Mouse (Mus musculus) gastrocnemius, postnatal 14 days (tissue): ENCODE measurements at regions not wholly inside any gene's neighbourhood (a gene's known extent, or its start where the extent isn't known, plus 50 kb on each side); places are given as distances from the start of the nearest gene placed in this dataset.

Source experiments
- DNase-seq: peaks from one replicate; pipeline ENCODE4 v3.0.0; 2021; ENCODE audit warnings: mixed read lengths
- intact Hi-C: fragments of 180-260 bp; cut with DNase I; formaldehyde crosslinking; loops from one replicate; pipeline ENCODE4 v1.15.1; 2025; ENCODE audit warnings: low total_unique reads

DNA sequence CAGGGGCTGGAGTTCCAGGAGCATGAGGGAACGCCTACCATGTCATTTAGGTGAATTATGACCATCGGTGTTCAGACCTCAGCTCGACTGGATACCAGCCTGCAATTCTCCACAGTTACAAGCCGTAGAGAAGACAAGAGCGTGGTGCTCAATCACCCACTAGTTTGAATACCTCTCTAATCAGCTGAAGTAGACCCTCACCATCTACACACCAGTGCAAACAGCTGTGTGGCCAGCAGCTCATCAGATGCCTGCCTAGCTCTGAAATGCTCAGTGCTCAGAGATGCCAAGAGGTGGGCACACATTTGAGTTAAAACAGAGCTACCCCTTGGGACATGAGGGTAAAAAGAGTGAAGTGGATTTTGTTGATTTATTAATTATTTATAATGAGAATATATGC, 660.2 kb downstream of the Magi1 start:
- intact Hi-C loops, result no loop called here
- no peak for DNase-seq

DNA sequence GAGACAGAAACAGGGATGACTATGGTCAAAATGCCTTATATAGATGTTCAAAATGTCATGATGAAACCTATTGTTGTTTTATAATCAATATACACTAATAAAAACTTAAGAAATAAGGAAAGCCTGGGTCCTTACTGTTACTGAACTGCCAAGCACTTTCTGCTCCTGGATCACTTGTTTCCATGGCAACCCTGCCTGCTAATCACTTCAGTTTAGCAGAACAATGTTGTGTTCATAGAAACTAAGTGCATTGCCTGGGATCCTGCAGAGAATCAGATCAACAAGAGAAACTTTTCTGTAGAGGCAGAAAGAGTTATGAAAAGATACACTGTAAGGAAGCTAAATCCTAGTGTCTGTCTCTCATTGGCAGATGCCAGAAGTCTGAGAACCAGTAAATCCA, 666.8 kb downstream of the Magi1 start:
- intact Hi-C loops, result no loop called here

DNA sequence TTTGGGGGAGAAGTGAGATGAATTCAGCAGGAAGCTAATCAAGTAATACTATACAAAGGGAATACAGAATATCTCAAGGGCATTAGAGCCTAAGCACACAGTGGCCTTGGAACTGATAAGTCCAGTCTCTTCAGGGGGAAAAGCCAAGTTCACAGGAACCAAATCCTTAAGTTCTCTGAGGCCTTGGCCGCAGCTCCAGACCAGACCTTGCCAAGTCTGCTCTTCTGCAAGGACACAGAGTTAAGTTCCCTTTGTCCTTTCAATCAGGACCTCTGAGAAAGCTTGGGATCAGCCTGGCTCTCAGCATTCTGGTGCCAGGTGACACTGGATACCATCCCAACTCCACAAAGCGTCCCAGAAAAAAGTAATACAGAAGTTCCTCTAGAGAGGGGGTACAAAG, 657.1 kb upstream of the Adamts9 start:
- DNase-seq, result no peak
- intact Hi-C loops, result no loop called here

More for the DNA sequence above, 666.8 kb downstream of the Magi1 start:
- no peak for DNase-seq

DNA sequence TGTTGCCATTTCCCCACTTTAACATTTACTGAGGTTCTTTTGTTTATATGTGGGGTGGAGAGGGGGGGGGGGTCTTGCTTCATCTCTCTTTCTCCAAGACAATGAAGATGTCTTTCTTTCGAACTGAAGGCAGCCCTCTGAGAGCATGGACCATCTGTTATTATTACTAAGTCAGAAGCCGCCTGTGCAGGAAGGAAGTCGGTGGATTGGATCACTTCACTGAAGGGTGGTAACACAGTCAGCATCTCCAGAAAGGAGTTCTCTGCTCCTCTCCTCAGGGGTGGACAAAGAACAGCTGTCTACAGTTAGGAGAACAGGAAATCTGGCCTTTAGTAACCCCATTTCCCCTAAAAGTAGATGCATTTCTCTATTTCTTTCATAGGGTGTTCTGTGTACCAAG, 656.1 kb upstream of the Adamts9 start:
- DNase-seq, result no peak
- intact Hi-C loops, result no loop called here

DNA sequence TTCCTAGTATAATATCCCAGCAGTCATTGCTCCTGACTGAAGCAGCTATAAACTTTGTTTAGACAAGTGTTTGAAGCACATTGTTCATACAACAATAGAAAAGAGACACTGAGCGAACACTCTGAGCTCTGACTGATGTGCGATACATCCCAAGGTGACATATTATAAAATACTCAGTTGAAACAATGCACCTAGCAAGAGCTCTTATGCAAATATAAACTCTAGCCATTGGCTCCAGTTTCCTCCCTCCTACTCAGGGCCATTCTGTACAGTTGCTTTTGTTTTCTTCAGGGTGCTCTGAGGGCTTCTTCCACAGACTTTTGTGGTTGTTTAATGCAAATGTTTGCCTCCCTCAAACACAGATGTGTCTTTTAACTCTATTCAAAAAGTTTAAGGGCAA, 646.6 kb upstream of the Adamts9 start:
- DNase-seq, result no peak
- intact Hi-C loops, result no loop called here

DNA sequence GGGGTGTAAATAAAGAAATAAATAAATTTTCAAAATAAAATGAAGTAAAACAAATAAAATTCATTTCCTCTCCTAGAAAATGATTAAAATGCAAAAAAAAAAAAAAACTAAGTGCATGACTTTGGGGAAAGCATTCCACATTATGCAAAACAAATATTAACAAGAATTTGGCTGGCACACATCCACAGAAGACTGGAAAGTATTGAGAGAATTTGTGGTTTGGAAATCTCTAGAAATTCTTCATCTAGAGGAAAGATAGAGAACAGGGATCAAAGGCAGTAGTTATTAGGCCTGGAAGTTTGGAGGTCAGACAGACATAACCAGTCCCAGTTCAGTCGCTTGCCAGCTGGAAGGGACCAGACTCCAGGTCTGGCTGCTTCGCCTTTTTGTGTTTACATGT, 643.6 kb upstream of the Adamts9 start:
- intact Hi-C loops, result no loop called here
- no peak for DNase-seq

DNA sequence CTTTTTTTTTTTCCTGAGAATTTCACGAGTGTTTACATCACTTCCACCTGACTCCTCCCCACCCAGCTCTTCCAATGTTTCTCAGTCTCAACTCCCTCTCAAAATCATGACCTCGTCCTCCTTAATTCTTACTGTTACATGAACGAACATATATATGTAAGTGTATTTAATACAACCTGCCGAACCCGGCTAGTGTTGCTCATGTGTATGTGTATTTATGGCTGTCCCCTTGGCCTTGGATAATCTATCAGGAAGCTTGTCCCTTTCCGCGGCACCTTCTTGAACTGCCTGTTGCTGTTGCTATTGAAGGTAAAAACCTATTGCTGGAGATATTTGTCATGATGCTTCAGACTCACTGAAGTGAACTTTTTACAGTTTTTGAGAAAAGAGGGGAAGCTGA, 637.8 kb upstream of the Adamts9 start:
- DNase-seq, result no peak
- intact Hi-C loops, result no loop called here

DNA sequence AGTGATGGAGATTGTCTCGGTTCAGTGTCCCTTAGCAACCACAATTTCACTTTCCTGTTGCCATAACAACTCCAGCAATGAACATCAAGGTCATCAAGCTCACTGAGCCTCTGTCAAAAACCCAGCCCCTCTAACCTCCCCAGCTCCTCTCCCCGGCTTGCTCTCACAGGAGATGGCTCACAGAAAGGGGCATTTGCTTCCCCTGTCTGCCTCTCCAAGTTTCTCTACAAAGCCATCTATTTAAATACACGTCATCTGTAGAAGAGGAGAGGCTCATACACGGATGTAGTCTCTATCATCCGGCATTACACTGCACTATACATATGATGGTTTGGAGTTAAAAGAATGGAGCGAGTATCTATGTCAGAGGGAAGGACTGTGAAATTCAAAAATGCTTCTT, 637.4 kb upstream of the Adamts9 start:
- no peak for DNase-seq
- intact Hi-C loops, result no loop called here

DNA sequence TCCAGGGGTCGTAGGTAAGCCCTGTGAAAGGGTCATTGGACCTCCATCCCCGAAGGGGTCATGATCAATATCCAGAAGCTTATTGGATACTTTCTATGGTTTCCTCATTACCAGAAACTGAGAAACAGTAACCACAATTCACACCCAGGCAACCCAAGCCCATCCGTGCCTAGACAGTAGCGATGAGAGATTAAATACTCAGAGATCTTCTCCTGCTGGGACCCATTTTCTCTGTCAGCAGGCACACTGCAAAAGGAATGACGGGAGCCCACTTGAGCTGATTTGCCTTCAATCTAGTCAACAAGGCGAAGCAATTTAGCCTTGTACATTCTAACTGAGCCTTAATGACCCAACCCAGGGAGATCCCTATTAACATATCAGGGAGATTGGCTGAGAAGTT, 632.0 kb upstream of the Adamts9 start:
- intact Hi-C loops, result no loop called here
- DNase-seq, result no peak

DNA sequence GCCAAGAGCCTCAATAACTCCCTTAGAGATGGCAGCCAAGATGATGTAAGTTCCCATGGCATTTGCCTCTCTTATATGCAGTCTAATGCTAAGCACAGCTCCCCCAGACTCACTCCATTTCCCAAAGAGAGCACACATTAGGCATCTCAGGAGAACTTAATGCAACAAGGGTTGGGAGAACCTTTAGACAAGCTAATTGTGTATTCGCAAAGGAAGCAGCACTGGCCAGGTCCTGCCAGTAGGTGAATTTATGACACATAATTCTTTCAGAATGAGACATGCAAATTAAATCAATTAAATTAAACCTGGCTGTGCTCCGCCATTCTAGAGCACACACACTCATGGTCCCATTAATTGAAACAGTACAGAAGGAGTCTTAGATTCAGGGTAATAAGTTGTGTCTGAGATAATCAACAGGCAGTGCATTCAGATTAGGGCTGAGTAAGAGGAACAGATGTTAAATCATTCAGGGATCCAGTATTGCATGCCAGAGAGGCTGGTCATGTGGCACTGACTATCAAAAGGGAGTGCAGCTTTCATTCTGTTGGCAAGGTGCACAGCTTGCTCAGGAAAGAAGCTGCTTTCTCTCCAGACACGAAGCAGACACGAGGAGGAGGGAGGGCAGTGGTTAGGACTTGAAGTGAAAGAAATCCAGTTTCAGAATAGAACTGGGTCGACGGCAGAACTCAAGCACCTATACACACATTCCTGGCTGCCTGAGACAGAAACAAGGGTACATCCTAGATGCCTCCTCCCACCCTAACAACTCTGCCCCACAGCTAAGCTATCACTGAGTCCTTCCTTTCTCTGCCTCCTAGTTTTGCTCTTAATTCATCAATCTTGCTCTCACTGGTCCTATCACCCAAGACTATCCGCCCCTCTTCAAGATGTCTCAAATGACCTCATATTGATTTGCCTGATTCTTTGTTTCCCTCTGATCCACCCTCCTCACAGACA, 630.7 kb upstream of the Adamts9 start:
- intact Hi-C loops, result no loop called here
- peak; percentile 26 for DNase-seq

DNA sequence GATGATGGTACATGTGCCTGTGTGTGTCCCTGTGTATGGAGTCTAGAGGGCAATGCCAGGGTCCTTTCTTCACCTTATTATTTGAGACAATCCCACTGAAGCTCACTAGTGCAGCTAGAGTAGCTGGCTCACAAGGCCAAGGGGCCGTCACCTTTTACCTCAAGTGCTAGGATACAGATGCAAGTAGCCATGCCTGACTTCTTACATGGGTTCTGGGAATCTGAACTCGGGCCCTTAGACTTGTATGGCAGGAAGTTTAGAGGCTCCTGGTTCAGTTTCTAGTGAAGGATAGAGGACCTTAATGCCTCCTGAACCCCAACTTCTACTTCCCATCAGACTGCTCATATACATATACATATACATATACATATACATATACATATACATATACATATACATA, 626.6 kb upstream of the Adamts9 start:
- DNase-seq, result no peak
- intact Hi-C loops, result no loop called here

DNA sequence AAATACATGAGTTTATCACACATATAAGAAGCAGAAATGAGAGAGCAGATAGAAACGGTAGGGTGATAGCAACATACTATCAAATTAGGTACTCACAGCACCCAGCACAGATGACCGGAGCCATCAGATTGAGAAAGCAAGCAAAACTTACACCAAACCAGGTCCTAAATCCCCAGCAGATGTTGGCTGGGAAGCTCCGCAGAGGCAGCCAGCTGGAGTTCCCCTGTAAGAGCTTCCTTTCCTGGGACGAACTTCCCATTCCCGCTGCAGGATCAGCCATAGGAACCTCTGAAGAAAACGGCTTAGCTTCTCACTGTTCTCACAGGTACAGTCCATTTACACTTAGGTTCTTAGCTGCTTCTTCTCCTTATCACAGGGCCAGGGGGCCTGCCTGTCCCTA, 625.9 kb upstream of the Adamts9 start:
- DNase-seq, result no peak

DNA sequence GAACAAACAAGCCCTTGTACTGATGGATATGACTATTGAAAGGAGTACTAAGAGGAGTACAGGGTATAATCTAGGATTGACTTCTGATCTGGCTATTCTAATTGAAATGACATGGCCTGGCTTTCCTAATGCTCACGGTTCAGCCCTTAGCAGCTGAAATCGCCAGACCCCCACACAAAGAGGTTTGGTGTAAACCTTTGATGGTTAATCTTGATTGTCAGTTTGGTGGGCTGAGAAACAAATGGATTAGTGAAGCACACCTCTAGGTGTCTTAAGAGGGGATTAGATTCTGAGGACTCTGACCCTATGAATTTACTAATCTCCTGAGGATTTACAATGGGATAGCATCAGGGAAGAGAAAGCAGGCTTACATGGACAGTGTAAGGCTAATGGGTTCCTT, 623.4 kb upstream of the Adamts9 start:
- intact Hi-C loops, result no loop called here
- DNase-seq, result no peak

More for the DNA sequence above, 625.9 kb upstream of the Adamts9 start:
- intact Hi-C loops, result no loop called here

DNA sequence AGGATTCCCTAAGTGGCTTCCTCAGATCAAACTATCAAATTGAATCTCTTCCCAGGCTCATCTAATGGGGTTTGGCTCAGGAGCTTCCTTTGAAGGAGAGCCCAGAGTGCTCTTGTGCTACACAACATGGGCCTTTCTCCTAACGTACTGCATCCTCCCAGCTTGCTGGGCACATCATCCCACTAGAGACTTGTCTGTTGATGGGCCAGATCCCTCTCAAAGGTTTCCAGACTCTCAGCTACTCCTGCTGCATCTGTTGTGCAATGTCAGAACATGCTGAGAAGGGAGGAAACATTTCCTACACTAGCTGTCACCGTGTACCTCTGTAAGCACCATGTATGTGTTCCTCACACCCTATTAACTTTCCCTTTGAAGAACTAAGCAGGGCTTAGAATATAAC, 605.0 kb upstream of the Adamts9 start:
- peak; percentile 13 for DNase-seq
- intact Hi-C loops, result loop anchor here (10.0 kb wide), 1 partner anchor 764 kb away; no protein-coding TSS in a partner anchor

DNA sequence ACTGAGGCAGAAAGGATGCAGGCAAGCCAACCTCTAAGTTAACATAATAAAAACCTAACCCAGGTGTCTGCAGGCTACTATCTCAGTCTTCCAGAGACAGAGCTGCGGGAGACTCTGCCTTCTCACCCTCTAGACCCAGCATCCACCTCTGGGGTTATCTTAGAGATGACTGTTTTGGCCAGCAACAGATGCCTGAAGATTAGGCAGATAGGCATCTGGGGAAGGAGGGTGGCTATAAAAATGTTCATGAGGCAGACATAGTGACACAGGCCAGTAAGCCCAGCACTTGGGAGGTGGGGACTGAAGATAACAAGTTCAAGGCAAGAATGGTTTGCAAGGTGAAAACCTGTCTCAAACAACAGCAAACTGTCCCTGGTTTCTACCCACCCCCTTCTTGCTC, 601.0 kb upstream of the Adamts9 start:
- intact Hi-C loops, result loop anchor here (10.0 kb wide), 1 partner anchor 759 kb away; no protein-coding TSS in a partner anchor
- DNase-seq, result no peak

DNA sequence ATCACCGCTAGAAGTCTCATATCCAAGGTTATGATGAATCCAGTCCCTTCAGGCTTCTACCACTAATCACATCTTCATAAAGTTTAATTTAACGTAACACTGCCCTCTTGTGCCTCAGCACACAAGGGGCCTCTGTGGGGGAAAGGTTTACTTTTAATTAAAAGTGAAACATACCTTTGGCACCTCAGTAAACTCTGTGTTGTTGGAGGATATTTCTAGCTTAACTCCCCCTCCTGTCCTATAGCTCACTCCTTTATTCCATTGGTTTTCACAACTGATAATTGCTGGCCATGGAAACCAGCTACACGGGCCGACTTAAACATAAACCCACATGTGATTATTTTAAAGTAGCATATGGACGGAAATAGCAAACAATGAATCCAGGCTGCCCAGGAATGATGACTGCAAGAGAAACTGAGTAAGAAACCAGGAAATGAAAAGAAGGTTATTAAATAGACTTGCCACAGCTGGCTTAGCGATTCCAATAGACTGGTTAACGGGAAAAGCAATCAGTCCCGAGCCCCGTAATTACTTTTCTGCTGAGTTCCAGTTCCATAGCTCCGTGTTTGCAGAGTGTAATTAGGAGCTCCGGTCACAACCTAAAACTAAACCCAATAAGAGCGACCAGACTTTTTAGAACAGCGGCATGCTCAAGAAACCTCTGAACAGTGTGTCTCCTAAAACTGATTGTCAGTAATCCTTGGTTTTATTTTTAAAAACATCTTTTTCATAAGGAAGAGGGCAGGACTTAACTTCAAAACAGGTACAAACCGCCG, 600.2 kb upstream of the Adamts9 start:
- intact Hi-C loops, result loop anchor here (10.0 kb wide), 1 partner anchor 759 kb away; no protein-coding TSS in a partner anchor
- no peak for DNase-seq

DNA sequence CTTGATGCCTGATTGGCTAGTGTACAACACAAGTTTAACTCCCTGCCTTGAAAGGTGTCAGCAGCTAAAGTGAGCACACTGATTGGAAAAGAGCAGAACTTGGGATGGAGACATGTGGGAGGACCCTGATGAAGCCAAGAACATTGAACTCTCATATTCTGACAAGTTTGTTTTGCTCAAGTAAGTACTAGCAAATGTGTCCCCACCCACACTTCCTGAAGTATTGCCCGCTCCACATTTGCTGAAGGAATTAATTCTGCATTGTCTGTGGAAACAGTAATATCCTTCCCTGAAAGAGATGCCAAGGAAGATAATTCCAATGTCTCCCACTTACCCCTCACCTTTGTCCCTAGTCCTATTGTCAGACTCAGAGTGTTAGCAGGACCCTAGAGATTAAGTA, 596.3 kb upstream of the Adamts9 start:
- intact Hi-C loops, result no loop called here
- DNase-seq, result no peak

DNA sequence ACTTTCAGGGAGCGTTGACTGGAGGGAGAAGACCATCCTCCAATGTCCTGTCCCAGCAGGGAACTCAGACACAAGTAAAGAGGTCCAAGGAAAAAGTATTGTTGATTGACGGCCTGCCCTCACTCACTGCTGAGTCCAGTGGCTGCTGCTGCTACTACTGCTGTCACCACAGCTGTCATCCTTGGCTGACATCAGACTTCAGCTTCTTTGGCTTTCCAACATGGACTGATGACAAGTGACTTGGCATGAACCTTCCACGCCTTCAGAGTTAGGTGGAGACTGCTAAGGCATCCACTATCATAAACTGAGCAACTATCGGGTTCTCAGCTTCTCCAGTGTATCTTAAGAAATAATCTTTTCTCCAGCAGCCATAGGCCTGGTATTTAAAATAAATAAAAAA, 595.9 kb upstream of the Adamts9 start:
- DNase-seq, result peak; percentile 11
- intact Hi-C loops, result no loop called here

DNA sequence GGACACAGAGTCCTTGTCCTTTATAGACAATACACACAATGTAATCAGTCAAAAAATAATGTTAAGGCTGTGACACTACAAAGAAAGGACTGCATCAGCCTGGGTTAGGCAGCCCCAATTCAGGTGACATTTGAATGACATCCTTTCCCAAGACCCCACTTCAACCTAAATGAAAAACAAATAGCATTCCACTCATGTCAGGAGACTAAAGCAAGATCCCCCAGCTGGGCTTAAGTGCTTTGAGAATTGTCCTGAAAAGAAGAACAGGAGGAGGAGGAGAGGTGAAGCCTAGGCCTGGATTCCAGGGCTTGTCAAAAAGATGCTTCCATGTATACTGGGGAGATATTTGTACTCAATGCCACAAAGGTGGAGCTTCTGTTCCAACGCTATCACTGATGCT, 594.7 kb upstream of the Adamts9 start:
- DNase-seq, result no peak
- intact Hi-C loops, result no loop called here

DNA sequence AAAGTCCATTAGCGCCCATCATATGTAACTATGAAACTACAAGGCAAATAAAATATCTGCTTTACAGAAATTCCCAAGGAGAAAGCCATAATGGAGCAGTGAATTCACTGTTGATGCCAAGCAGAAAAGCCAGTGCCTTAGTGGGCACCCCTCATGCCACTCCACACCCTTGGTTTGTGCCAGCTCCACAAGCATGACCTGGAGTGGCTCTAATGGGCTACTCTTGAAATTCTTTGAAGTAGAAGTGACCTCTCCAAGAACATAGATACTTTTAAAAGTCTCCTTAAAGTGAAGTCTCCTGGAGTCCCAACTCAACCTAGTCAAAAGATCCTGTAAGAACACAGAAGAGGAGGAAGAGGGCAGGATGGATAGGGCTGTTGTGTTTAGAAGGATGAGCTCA, 593.8 kb upstream of the Adamts9 start:
- intact Hi-C loops, result no loop called here
- no peak for DNase-seq

DNA sequence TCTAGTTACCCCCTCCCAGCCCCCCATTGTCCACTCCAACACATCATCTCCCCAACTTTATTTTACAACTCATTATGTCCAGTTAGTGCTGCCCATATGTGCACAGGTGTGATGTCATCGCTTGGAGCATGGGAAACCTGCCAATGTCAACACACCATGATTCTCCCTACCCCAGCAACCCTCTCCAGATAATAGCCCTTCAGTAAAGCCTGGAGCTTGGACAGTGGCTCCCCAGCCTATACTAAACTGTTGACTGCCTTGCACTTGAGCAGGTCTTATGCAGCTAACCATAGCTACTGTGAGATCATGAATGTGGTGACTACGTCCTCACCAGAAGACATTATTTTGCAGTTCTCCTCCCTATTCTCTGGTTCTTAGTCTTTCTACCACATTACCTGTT, 570.5 kb upstream of the Adamts9 start:
- DNase-seq, result no peak
- intact Hi-C loops, result no loop called here
